In the genomic region with DNA sequence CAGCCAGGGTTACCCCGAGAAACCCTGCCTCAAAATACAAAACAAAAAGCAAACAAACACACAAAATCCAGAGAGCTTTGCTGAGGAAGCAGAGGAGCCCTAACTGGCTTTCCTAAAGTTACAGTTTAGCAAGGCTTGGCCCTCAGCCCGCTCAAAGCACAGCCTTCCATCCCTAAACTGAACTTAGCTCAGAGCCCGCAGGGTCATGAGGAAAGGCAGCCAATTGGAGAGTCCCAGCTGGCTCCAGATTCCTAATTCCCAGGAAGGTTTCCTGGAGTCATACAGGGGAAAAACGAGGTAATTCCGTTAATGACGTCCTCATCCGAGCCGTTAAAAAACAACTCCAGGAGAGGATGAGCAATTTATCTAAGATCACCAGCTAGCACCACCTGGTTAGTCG, we compare ENCODE assay signal across 12 mouse cellular contexts. TPM values are rescaled to one million over a fixed set of nuclear protein-coding genes. Genes with fewer than 3 reads are reported as not detected.
A peak's percentile ranks its signal among the peaks of the same experiment; 100 is the strongest.
DNase-seq lines count a peak whose midpoint lies in the region; ATAC-seq and TF ChIP-seq lines count a peak whose summit lies in the region.
"Had no signal": no experiment of that assay in that cellular context is flagged by ENCODE, and none has a peak within 500 bp of the region (broad histone marks: within the 10 kb centered on the region; RNA-seq: fewer than 3 reads in every experiment).

No protein-coding gene starts in this region.

- H3K4me1 ChIP-seq in heart, embryonic 11.5 days (ENCODE audit: control insufficient read depth, insufficient read depth, low read length), result peaks cover 26% of the 10 kb centered on the region
- peaks cover 17% of the 10 kb centered on the region for H3K4me1 ChIP-seq in testis, adult 2 months (ENCODE audit: control insufficient read depth, insufficient read depth, low read length)
- peaks cover 10% of the 10 kb centered on the region for H3K4me1 ChIP-seq in midbrain, postnatal 0 days (ENCODE audit: insufficient read depth, low read length)

- TF ChIP-seq CTCF in testis, adult 2 months (IDR thresholded peaks at IDR 0.05; ENCODE audit: control insufficient read depth, insufficient read depth, insufficient replicate concordance, low read depth, low read length), result no peak
- no peak for TF ChIP-seq CTCF in midbrain, postnatal 0 days (IDR thresholded peaks at IDR 0.05)

- no peak for TF ChIP-seq POLR2A in testis, adult 2 months (IDR thresholded peaks at IDR 0.05; ENCODE audit: control insufficient read depth, low read depth, low read length)

- no peak overlapping the region for H3K4me3 ChIP-seq in heart, embryonic 11.5 days (ENCODE audit: low read depth, low read length)
- H3K4me3 ChIP-seq in testis, adult 2 months (ENCODE audit: control insufficient read depth, low read depth, low read length), result peak overlapping the region; percentile 83
- no peak overlapping the region for H3K4me3 ChIP-seq in midbrain, postnatal 0 days (ENCODE audit: low read depth, low read length)
- H3K4me3 ChIP-seq: hindbrain, embryonic 15.5 days; liver, embryonic 13.5 days; midbrain, embryonic 15.5 days had no signal

- no peaks in the 10 kb centered on the region for H3K36me3 ChIP-seq in heart, embryonic 11.5 days (ENCODE audit: control insufficient read depth, insufficient read depth, low read length)
- H3K36me3 ChIP-seq in testis, adult 2 months (ENCODE audit: control insufficient read depth, insufficient read depth, low read length), result no peaks in the 10 kb centered on the region
- H3K36me3 ChIP-seq in midbrain, postnatal 0 days (ENCODE audit: insufficient read depth, low read length), result no peaks in the 10 kb centered on the region
- H3K36me3 ChIP-seq: hindbrain, embryonic 15.5 days; liver, embryonic 13.5 days; midbrain, embryonic 15.5 days had no signal

- no peak for ATAC-seq in heart, embryonic 11.5 days (replicated peaks; ENCODE audit: insufficient number of reproducible peaks, low FRiP score, low TSS enrichment)
- no peak for ATAC-seq in midbrain, postnatal 0 days (ENCODE audit: low FRiP score)
- ATAC-seq in inflammation-experienced regulatory T-cells, adult 6 months, result no peak
- ATAC-seq: midbrain, embryonic 15.5 days; Patski had no signal

- H3K4me2 ChIP-seq in heart, embryonic 11.5 days, result no peak overlapping the region
- H3K4me2 ChIP-seq in midbrain, postnatal 0 days (ENCODE audit: low read depth, low read length, poor library complexity, severe bottlenecking), result no peak overlapping the region
- H3K4me2 ChIP-seq: hindbrain, embryonic 15.5 days; liver, embryonic 13.5 days; midbrain, embryonic 15.5 days had no signal

- WGBS in heart, embryonic 11.5 days (ENCODE audit: insufficient replicate concordance), result 49% methylated on average over 9 of the region's 9 CpGs
- 66% methylated on average over 9 of the region's 9 CpGs for WGBS in midbrain, postnatal 0 days

- peak; percentile 36 for DNase-seq in heart, adult 8-10 months (ENCODE audit: low spot score)
- no peak for DNase-seq in testis, postnatal 14 days (ENCODE audit: low spot score)
- DNase-seq in kidney, adult 9 months, result peak; percentile 92
- DNase-seq in midbrain, postnatal 0 days (ENCODE audit: low spot score), result no peak
- DNase-seq: cerebellum, postnatal 14 days; liver, embryonic 13.5 days had no signal

- no peak overlapping the region for H3K27ac ChIP-seq in heart, embryonic 11.5 days (ENCODE audit: low read depth, low read length)
- H3K27ac ChIP-seq in testis, adult 2 months (ENCODE audit: control insufficient read depth, insufficient read depth, low read depth, low read length), result peak overlapping the region; percentile 24
- H3K27ac ChIP-seq in midbrain, postnatal 0 days (ENCODE audit: low read depth, low read length), result no peak overlapping the region
- H3K27ac ChIP-seq: hindbrain, embryonic 15.5 days; liver, embryonic 13.5 days; midbrain, embryonic 15.5 days had no signal

- H3K9me3 ChIP-seq in heart, embryonic 11.5 days (replicated peaks; ENCODE audit: control insufficient read depth, low read length), result no peaks in the 10 kb centered on the region
- H3K9me3 ChIP-seq in midbrain, postnatal 0 days (ENCODE audit: low read length), result no peaks in the 10 kb centered on the region
- H3K9me3 ChIP-seq: hindbrain, embryonic 15.5 days; liver, embryonic 13.5 days; midbrain, embryonic 15.5 days had no signal

- H3K9ac ChIP-seq in heart, embryonic 11.5 days (ENCODE audit: low read depth, low read length), result no peak overlapping the region
- no peak overlapping the region for H3K9ac ChIP-seq in midbrain, postnatal 0 days (replicated peaks; ENCODE audit: low read length, poor library complexity, severe bottlenecking)
- H3K9ac ChIP-seq: hindbrain, embryonic 15.5 days; liver, embryonic 13.5 days; midbrain, embryonic 15.5 days had no signal

- H3K27me3 ChIP-seq in heart, embryonic 11.5 days (ENCODE audit: control insufficient read depth, insufficient read depth, low read length), result peaks cover 13% of the 10 kb centered on the region
- no peaks in the 10 kb centered on the region for H3K27me3 ChIP-seq in testis, adult 2 months (ENCODE audit: control insufficient read depth, insufficient read depth, low read length)
- H3K27me3 ChIP-seq in midbrain, postnatal 0 days (ENCODE audit: insufficient read depth, low read length), result no peaks in the 10 kb centered on the region
- H3K27me3 ChIP-seq: Patski had no signal

RNA-seq across cellular contexts. Expression of gene Ccdc65, which starts 12.3 kb away (rescaled TPM):
- total RNA-seq in heart, adult 8-10 months (2022), result 1 to 10 TPM in 1 of 4 experiments, under 1 TPM in 3; 0.41 to 1.1 (median 0.84) TPM
- 0.23 and 0.37 TPM in 2 replicates for polyA plus RNA-seq in heart, embryonic 11.5 days (2014; fragmentation: Nextera tagmentation; extraction: Ambion mirVana)
- polyA plus RNA-seq in testis, adult 2 months (2012; rRNA removed), result 158 and 181 TPM in 2 replicates
- 6.9 and 9.1 TPM in 2 replicates for total RNA-seq in midbrain, postnatal 0 days (2014; rRNA removed)
- 11.4 and 12.3 TPM in 2 replicates for polyA plus RNA-seq in midbrain, postnatal 0 days (2015; fragmentation: Nextera tagmentation; extraction: Ambion mirVana)
- polyA plus RNA-seq in inflammation-experienced regulatory T-cells, adult 6 months (2017; shearing (Covaris generic)), result not detected
- polyA plus RNA-seq: liver, embryonic 13.5 days had no signal

RNA-seq across cellular contexts. Expression of gene Rnd1, which starts 18.5 kb away (rescaled TPM):
- total RNA-seq in heart, adult 8-10 months (2022), result 1 to 10 TPM in 3 of 4 experiments, under 1 TPM in 1; 1.00 to 2.1 (median 1.2) TPM
- polyA plus RNA-seq in heart, embryonic 11.5 days (2014; fragmentation: Nextera tagmentation; extraction: Ambion mirVana), result 1.2 and 1.6 TPM in 2 replicates
- 0.32 and 0.46 TPM in 2 replicates for polyA plus RNA-seq in testis, adult 2 months (2012; rRNA removed)
- 34.5 and 42.9 TPM in 2 replicates for total RNA-seq in midbrain, postnatal 0 days (2014; rRNA removed)
- 20.7 and 24.9 TPM in 2 replicates for polyA plus RNA-seq in midbrain, postnatal 0 days (2015; fragmentation: Nextera tagmentation; extraction: Ambion mirVana)
- polyA plus RNA-seq in inflammation-experienced regulatory T-cells, adult 6 months (2017; shearing (Covaris generic)), result 1 to 10 TPM in 1 of 3 experiments, under 1 TPM in 2; 0.94 to 1.8 (median 0.99) TPM

RNA-seq across cellular contexts. Expression of gene Fkbp11, which starts 32.3 kb away (rescaled TPM):
- total RNA-seq in heart, adult 8-10 months (2022), result 1 to 10 TPM; 5.6 to 9.4 (median 7.7) TPM
- polyA plus RNA-seq in heart, embryonic 11.5 days (2014; fragmentation: Nextera tagmentation; extraction: Ambion mirVana), result 20.4 and 21.1 TPM in 2 replicates
- polyA plus RNA-seq in testis, adult 2 months (2012; rRNA removed), result 1.0 and 1.4 TPM in 2 replicates
- 1.0 and 2.8 TPM in 2 replicates for total RNA-seq in midbrain, postnatal 0 days (2014; rRNA removed)
- 4.4 and 5.4 TPM in 2 replicates for polyA plus RNA-seq in midbrain, postnatal 0 days (2015; fragmentation: Nextera tagmentation; extraction: Ambion mirVana)
- 1 to 10 TPM in 1 of 3 experiments, under 1 TPM in 1, not detected in 1; 0.62 to 1.7 TPM for polyA plus RNA-seq in inflammation-experienced regulatory T-cells, adult 6 months (2017; shearing (Covaris generic))

RNA-seq across cellular contexts. Expression of gene Ddx23, which starts 33.0 kb away (rescaled TPM):
- total RNA-seq in heart, adult 8-10 months (2022), result 10 to 100 TPM; 53.2 to 61.7 (median 56.4) TPM
- polyA plus RNA-seq in heart, embryonic 11.5 days (2014; fragmentation: Nextera tagmentation; extraction: Ambion mirVana), result 11.2 and 19.6 TPM in 2 replicates
- polyA plus RNA-seq in testis, adult 2 months (2012; rRNA removed), result 15.1 and 16.9 TPM in 2 replicates
- total RNA-seq in midbrain, postnatal 0 days (2014; rRNA removed), result 46.7 and 50.5 TPM in 2 replicates
- 14.0 and 20.5 TPM in 2 replicates for polyA plus RNA-seq in midbrain, postnatal 0 days (2015; fragmentation: Nextera tagmentation; extraction: Ambion mirVana)
- polyA plus RNA-seq in inflammation-experienced regulatory T-cells, adult 6 months (2017; shearing (Covaris generic)), result 10 to 100 TPM; 15.4 to 37.0 (median 37.0) TPM

Comparison
In these comparisons a context has a peak if more than half of its experiments do, and no peak if none do; other contexts are left out.
1. DNase-seq: peak in heart, adult 8-10 months (single experiment) and kidney, adult 9 months (single experiment); none in testis, postnatal 14 days (single experiment) and midbrain, postnatal 0 days (single experiment).
2. RNA of gene Ccdc65, which starts 12.3 kb away (polyA plus RNA-seq): 158 to 181 TPM in testis, adult 2 months; 11.4 to 12.3 TPM in midbrain, postnatal 0 days, 0.23 to 0.37 TPM in heart, embryonic 11.5 days and not detected in inflammation-experienced regulatory T-cells, adult 6 months; every median in the first group is over 10 times any median in the second.